Mouse (Mus musculus) intestine, postnatal 0 days (tissue): Measurements from ENCODE around the gene Tnfrsf23. TPM values are rescaled to one million over a fixed set of nuclear protein-coding genes. Genes with fewer than 3 reads are reported as not detected.
A peak's percentile ranks its signal among the peaks of the same experiment; 100 is the strongest.
"Not testable (repeated sequence)": the region's sequence is repeated elsewhere in the genome, so short reads cannot be mapped to it uniquely, and the experiment has no call there.

Experiments used
- ATAC-seq: fragments of 200-750 bp; cut with Nextera tagmentation; 2 replicates; pipeline ENCODE4 v1.8.0; 2017; ENCODE audit warnings: mild to moderate bottlenecking, moderate TSS enrichment, moderate library complexity
- H3K27ac ChIP-seq: fragments of 300-500 bp; sonication (generic); 2 replicates; pipeline ENCODE4 v1.5.1; 2014; ENCODE audit warnings: mild to moderate bottlenecking, low read depth, low read length, moderate library complexity
- H3K27me3 ChIP-seq: fragments of 300-500 bp; sonication (generic); replicated peaks from 2 replicates; pipeline ENCODE4 v1.6.1; 2014; ENCODE audit warnings: low read length, mixed read lengths; ENCODE audit not compliant: control insufficient read depth, insufficient read depth
- H3K36me3 ChIP-seq: fragments of 300-500 bp; sonication (generic); 2 replicates; pipeline ENCODE4 v1.6.1; 2014; ENCODE audit warnings: mild to moderate bottlenecking, moderate library complexity; ENCODE audit not compliant: control insufficient read depth, insufficient read depth
- H3K4me1 ChIP-seq: fragments of 300-500 bp; sonication (generic); replicated peaks from 2 replicates; pipeline ENCODE4 v1.6.1; 2014; ENCODE audit warnings: antibody characterized with exemption, low read length, mixed read lengths; ENCODE audit not compliant: control insufficient read depth, insufficient read depth
- H3K4me2 ChIP-seq: fragments of 300-500 bp; sonication (generic); replicated peaks from 2 replicates; pipeline ENCODE4 v1.6.1; 2014; ENCODE audit warnings: low read depth, mild to moderate bottlenecking, moderate library complexity
- H3K4me3 ChIP-seq: fragments of 300-500 bp; sonication (generic); 2 replicates; pipeline ENCODE4 v1.5.1; 2014; ENCODE audit warnings: low read depth, low read length
- H3K9ac ChIP-seq: fragments of 300-500 bp; sonication (generic); 2 replicates; pipeline ENCODE4 v1.6.1; 2014; ENCODE audit warnings: mild to moderate bottlenecking, low read depth, low read length
- H3K9me3 ChIP-seq: fragments of 300-500 bp; sonication (generic); 2 replicates; pipeline ENCODE4 v1.6.1; 2016; ENCODE audit warnings: mixed run types; ENCODE audit not compliant: control insufficient read depth
- CTCF ChIP-seq: sonication (generic); IDR thresholded peaks from 2 replicates; pipeline ENCODE4 v1.5.1; 2016; ENCODE audit warnings: low read depth, mild to moderate bottlenecking, control low read depth, antibody characterized with exemption, moderate library complexity
- WGBS: fragments of 180-500 bp; shearing (Covaris S2); extraction: QIAGEN DNeasy Blood & Tissue Kit; methylation state at CpG from one replicate; pipeline ENCODE4 v1.1.7; 2014; 5-methylcytosine and 5-hydroxymethylcytosine counted together
- polyA plus RNA-seq: library from polyadenylated mRNA; unstranded; fragments of >200 nt; fragmentation: Nextera tagmentation; extraction: Ambion mirVana; gene quantifications from 2 replicates; pipeline ENCODE4 v1.2.1, GENCODE M21; 2015

Gene Tnfrsf23
- polyA plus RNA-seq, 1 experiment from 2014 or later, result 6.3 TPM

DNA sequence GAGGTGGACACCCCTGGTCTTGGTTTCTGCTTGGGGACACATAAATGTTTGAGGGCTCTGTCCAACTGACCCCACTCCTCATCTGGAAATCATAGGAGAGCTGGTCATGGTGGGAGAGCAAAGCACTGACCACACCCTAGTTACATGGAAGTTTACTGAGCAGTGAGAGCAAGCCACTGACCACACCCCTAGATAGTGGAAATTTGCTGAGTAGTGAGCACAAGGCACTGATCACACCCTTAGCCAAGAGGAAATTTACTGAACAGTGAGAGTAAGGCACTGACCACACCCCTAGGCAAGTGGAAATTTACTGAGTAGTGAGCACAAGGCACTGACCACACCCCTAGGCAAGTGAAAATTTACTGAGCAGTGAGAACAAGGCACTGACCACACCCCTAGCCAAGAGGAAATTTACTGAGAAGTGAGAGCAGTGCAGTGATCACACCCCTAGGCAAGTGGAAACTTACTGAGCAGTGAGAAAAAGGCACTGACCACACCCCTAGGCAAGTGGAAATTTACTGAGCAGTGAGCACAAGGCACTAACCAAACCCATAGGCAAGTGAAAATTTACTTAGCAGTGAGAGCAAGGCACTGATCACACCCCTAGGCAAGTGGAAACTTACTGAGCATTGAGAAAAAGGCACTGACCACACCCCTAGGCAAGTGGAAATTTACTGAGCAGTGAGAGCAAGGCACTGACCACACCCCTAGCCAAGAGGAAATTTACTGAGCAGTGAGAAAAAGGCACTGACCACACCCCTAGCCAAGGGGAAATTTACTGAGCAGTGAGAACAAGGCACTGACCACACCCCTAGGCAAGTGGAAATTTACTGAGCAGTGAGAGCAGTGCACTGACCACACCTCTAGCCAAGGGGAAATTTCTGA is 19.0 kb downstream of the Tnfrsf23 start:
- H3K9me3 ChIP-seq, result no peaks in the 10 kb centered on the region
- H3K36me3 ChIP-seq, result no peaks in the 10 kb centered on the region
- no peak overlapping the region for H3K4me3 ChIP-seq
- H3K27ac ChIP-seq, result no peak overlapping the region
- H3K4me2 ChIP-seq, result no peak overlapping the region
- no peaks in the 10 kb centered on the region for H3K4me1 ChIP-seq
- no peaks in the 10 kb centered on the region for H3K27me3 ChIP-seq
- TF ChIP-seq CTCF, result no peak
- no peak for ATAC-seq
- no peak overlapping the region for H3K9ac ChIP-seq

DNA sequence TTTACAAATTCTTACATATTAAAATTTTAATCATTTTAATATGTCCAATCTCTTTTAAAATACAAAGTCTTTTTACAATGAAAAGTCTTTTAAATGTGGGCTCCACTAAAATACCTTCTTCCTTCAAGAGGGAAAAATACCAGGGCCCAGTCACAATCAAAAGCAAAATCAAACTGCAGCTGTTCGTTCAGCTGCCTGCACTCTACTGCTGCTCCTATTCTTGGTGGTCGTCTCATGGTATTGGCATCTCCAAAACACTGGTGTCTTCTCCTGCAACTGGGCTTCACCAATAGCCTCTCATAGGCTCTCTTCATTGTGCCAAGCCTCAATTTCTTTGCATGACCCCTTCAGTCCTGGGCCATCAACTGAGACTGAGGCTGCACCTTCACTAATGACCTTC is 22.2 kb downstream of the Tnfrsf23 start:
- H3K27me3 ChIP-seq, result no peaks in the 10 kb centered on the region
- H3K4me2 ChIP-seq, result no peak overlapping the region
- no peaks in the 10 kb centered on the region for H3K9me3 ChIP-seq
- H3K4me3 ChIP-seq, result no peak overlapping the region
- H3K36me3 ChIP-seq, result no peaks in the 10 kb centered on the region
- TF ChIP-seq CTCF, result no peak
- 78% methylated on average over 2 of the region's 2 CpGs for WGBS
- H3K4me1 ChIP-seq, result no peaks in the 10 kb centered on the region
- no peak overlapping the region for H3K27ac ChIP-seq
- no peak for ATAC-seq
- no peak overlapping the region for H3K9ac ChIP-seq

DNA sequence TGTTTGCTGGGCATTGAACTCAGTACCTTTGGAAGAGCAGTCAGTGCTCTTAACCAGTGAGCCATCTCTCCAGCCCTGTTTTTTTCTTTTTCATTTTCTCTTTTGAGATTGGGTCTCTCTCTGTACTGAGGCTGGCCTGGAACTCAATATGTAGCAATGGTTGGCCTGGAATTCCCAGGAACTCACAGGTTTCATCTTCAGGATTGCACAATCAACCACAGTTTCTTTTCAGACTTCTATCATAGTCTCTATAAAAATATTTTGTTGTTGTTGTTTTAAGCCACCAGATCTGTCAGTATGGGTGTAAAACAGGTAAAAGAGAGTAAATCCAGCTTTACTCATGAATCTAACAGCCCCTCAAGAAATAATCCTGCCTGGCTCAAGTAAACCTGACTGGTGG is 24.9 kb downstream of the Tnfrsf23 start:
- no peak for TF ChIP-seq CTCF
- no peaks in the 10 kb centered on the region for H3K9me3 ChIP-seq
- H3K36me3 ChIP-seq, result no peaks in the 10 kb centered on the region
- no peaks in the 10 kb centered on the region for H3K4me1 ChIP-seq
- H3K27ac ChIP-seq, result no peak overlapping the region
- no peaks in the 10 kb centered on the region for H3K27me3 ChIP-seq
- no peak overlapping the region for H3K4me3 ChIP-seq
- H3K9ac ChIP-seq, result no peak overlapping the region
- no peak for ATAC-seq
- H3K4me2 ChIP-seq, result no peak overlapping the region

DNA sequence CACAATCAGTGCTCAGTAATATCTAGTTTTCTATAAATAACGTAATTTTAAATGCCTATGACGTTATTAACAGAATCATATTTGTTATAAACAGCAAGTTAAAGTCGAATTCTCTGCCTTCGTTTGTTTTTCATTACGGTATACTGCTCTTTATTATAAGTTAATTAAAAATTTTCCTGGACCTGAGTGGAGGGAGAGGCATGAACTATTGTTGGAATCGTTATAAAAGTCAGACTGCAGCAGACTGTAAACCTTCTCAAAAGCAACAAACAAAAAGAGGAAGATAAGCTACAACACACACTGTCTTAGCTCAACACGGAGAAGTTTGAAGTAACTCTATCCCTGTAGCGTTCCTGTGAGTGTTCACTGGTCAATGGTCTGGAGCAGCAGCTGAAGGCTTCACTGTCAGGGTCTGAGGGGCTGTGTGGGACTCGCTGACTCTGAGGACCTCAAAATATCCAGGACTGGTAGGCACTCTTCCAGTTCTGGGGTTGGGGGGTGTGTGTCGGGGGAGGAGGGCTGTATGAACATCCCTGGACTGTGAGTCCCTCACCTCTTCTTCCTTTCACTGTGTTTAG is 35.8 kb downstream of the Tnfrsf23 start:
- H3K27me3 ChIP-seq, H3K4me1 ChIP-seq, H3K27ac ChIP-seq, ATAC-seq, H3K9me3 ChIP-seq, H3K4me3 ChIP-seq, H3K36me3 ChIP-seq, H3K9ac ChIP-seq: not testable (repeated sequence)
- H3K4me2 ChIP-seq, result peak overlapping the region; percentile 94
- WGBS, result 54% methylated on average over 10 of the region's 10 CpGs

DNA sequence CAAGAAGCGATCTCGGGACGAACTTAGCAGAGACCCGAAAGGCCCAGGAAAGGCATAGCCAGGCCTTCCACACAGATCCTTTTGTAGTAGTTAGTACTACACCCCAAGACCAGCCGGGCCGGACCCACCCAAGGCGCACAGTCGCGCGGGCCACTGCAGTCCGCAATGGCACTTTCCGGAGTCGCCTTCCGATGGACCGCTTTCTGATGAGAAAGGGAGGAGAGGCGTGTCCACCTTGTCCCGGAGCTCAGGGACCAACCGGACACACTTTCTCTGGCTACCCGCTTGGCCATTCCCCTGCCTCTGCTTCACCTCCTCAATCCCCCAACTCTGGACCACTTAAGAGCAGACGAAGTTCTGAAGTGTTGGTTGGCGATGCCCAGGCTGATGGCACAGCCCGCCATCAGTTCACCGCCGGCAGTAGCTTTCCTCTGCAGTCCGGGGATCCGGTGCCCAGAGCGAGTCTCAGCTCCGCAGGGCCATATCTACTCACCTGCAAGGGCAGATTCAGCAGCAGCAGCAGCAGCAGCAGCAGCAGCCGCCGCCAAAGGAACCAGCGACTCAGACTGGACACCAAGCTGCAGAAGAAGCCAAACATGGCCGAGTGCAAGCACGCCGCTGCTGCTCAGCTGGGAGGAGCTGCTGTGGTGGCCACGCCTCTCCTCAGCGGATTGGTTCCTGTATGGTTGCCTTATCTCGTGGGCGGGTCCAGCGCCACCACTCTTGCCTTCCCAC is 36.5 kb downstream of the Tnfrsf23 start, which contains the start of gene Tnfrsf22:
Tnfrsf22 (minus strand) TSS at position 628 of the 735 bp plus-strand sequence.
- no peaks in the 10 kb centered on the region for H3K27me3 ChIP-seq
- 3% methylated on average over 39 of the region's 39 CpGs for WGBS
- H3K9ac ChIP-seq, result peak within 1 kb of the TSS; percentile 40; the same call in 1 of the 2 replicates
- H3K36me3 ChIP-seq, result no peaks in the 10 kb centered on the region
- no peaks in the 10 kb centered on the region for H3K4me1 ChIP-seq
- peak within 1 kb of the TSS; percentile 52 for H3K4me3 ChIP-seq
- H3K9me3 ChIP-seq, result no peaks in the 10 kb centered on the region
- peak; percentile 83 for ATAC-seq
- H3K27ac ChIP-seq, result no peak within 1 kb of the TSS
- no peak for TF ChIP-seq CTCF
- H3K4me2 ChIP-seq, result peak within 1 kb of the TSS; percentile 94

DNA sequence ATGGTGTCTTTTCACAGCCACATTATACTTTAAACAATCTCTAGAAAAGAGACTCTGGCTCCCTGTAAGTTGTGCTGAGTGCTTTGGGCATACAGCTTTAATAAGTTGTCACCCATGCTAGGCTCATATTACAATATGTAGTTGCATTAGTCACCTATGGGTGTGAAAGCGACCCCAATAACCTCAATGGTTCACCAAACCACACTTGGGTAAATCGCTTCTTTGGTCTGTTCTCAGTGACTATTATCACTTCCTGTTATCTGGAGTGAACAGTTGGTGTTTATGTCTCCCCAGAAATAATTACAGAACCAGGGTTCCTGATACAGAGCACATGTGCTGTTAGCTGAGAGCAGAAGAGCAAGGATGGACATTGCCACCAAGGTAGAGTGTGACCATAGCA is 41.7 kb downstream of the Tnfrsf23 start:
- not testable (repeated sequence) for H3K36me3 ChIP-seq, H3K4me2 ChIP-seq, H3K9me3 ChIP-seq, H3K4me3 ChIP-seq, H3K4me1 ChIP-seq, ATAC-seq, H3K27ac ChIP-seq, H3K27me3 ChIP-seq, H3K9ac ChIP-seq
- 88% methylated on average over 2 of the region's 2 CpGs for WGBS
